Mouse (Mus musculus): ENCODE measurements around the gene Abhd16a. TPM values are rescaled to one million over a fixed set of nuclear protein-coding genes. Genes with fewer than 3 reads are reported as not detected.

The Abhd16a gene
- polyA plus RNA-seq, 2 experiments = 78.0 to 98.6 TPM

- Histone ChIP-seq H3K9me3 (ENCODE audit: control insufficient read depth, low read length) (no peaks in the 10 kb centered on the region), H3K9ac (ENCODE audit: low read depth, low read length, severe bottlenecking) (no peak overlapping the region; the same call in 1 of the 2 replicates), H3K4me1 (ENCODE audit: control insufficient read depth, insufficient read depth, low read length) (peaks cover 19% of the 10 kb centered on the region), H3K27me3 (ENCODE audit: control insufficient read depth, insufficient read depth, low read length) (no peaks in the 10 kb centered on the region), H3K27ac (replicated peaks; ENCODE audit: low read depth, low read length) (no peak overlapping the region), H3K4me2 (replicated peaks; ENCODE audit: low read depth, low read length, severe bottlenecking) (no peak overlapping the region), H3K4me3 (replicated peaks; ENCODE audit: low read length) (no peak overlapping the region; the same call in 1 of the 2 replicates), H3K36me3 (ENCODE audit: control insufficient read depth, insufficient read depth, low read length) (peaks cover 20% of the 10 kb centered on the region)
- ATAC-seq (ENCODE audit: low FRiP score, low read depth) = no peak
- no peak for TF ChIP-seq POLR2A (IDR thresholded peaks at IDR 0.05; ENCODE audit: borderline replicate concordance, extremely low read depth, insufficient read depth, insufficient read length)
- 90% methylated on average over 1 of the region's 1 CpGs for WGBS
- no peak for DNase-seq (ENCODE audit: low spot score)
These were observed 36.0 kb downstream of the Abhd16a start for GRCm38 (mm10) chr17:35125081-35125480.

- peaks cover 25% of the 10 kb centered on the region for H3K36me3 ChIP-seq (ENCODE audit: control insufficient read depth, insufficient read depth, low read length)
- no peak for DNase-seq (ENCODE audit: low spot score)
- 25% methylated on average over 6 of the region's 6 CpGs for WGBS
- H3K27ac ChIP-seq (replicated peaks; ENCODE audit: low read depth, low read length) = peak overlapping the region; percentile 74
- H3K9ac ChIP-seq (ENCODE audit: low read depth, low read length, severe bottlenecking) = peak overlapping the region; percentile 77
- peaks cover 16% of the 10 kb centered on the region for H3K4me1 ChIP-seq (ENCODE audit: control insufficient read depth, insufficient read depth, low read length)
- peak overlapping the region; percentile 84 for H3K4me2 ChIP-seq (replicated peaks; ENCODE audit: low read depth, low read length, severe bottlenecking)
- ATAC-seq (ENCODE audit: low FRiP score, low read depth) = no peak
- no peaks in the 10 kb centered on the region for H3K27me3 ChIP-seq (ENCODE audit: control insufficient read depth, insufficient read depth, low read length)
- no peaks in the 10 kb centered on the region for H3K9me3 ChIP-seq (ENCODE audit: control insufficient read depth, low read length)
- TF ChIP-seq POLR2A (IDR thresholded peaks at IDR 0.05; ENCODE audit: borderline replicate concordance, extremely low read depth, insufficient read depth, insufficient read length) = no peak
- H3K4me3 ChIP-seq (replicated peaks; ENCODE audit: low read length) = peak overlapping the region; percentile 62
These were observed 36.5 kb downstream of the Abhd16a start for GRCm38 (mm10) chr17:35125578-35125977.

- peak within 1 kb of the TSS; percentile 74 for H3K27ac ChIP-seq (replicated peaks; ENCODE audit: low read depth, low read length)
- ATAC-seq (ENCODE audit: low FRiP score, low read depth) (peak; percentile 60), DNase-seq (ENCODE audit: low spot score) (peak; percentile 66)
- H3K36me3 ChIP-seq (ENCODE audit: control insufficient read depth, insufficient read depth, low read length) = peaks cover 25% of the 10 kb centered on the region
- H3K4me3 ChIP-seq (replicated peaks; ENCODE audit: low read length) = peak within 1 kb of the TSS; percentile 62
- H3K4me2 ChIP-seq (replicated peaks; ENCODE audit: low read depth, low read length, severe bottlenecking) = peak within 1 kb of the TSS; percentile 84
- peak; percentile 62; the same call in 1 of the 2 replicates for TF ChIP-seq POLR2A (IDR thresholded peaks at IDR 0.05; ENCODE audit: borderline replicate concordance, extremely low read depth, insufficient read depth, insufficient read length)
- peaks cover 16% of the 10 kb centered on the region for H3K4me1 ChIP-seq (ENCODE audit: control insufficient read depth, insufficient read depth, low read length)
- no peaks in the 10 kb centered on the region for H3K27me3 ChIP-seq (ENCODE audit: control insufficient read depth, insufficient read depth, low read length)
- WGBS = under 1% methylated on average over 24 of the region's 36 CpGs
- peak within 1 kb of the TSS; percentile 77 for H3K9ac ChIP-seq (ENCODE audit: low read depth, low read length, severe bottlenecking)
- no peaks in the 10 kb centered on the region for H3K9me3 ChIP-seq (ENCODE audit: control insufficient read depth, low read length)
These were observed 37.1 kb downstream of the Abhd16a start, which contains the start of gene D17H6S53E for GRCm38 (mm10) chr17:35126206-35126611. Gene D17H6S53E, plus strand, starts transcription at chr17:35126373.

- Histone ChIP-seq H3K9me3 (ENCODE audit: control insufficient read depth, low read length) (no peaks in the 10 kb centered on the region), H3K36me3 (ENCODE audit: control insufficient read depth, insufficient read depth, low read length) (peaks cover 25% of the 10 kb centered on the region), H3K4me2 (replicated peaks; ENCODE audit: low read depth, low read length, severe bottlenecking) (peak overlapping the region; percentile 84), H3K4me1 (ENCODE audit: control insufficient read depth, insufficient read depth, low read length) (peaks cover 16% of the 10 kb centered on the region), H3K4me3 (replicated peaks; ENCODE audit: low read length) (peak overlapping the region; percentile 62), H3K27ac (replicated peaks; ENCODE audit: low read depth, low read length) (no peak overlapping the region), H3K9ac (ENCODE audit: low read depth, low read length, severe bottlenecking) (peak overlapping the region; percentile 77), H3K27me3 (ENCODE audit: control insufficient read depth, insufficient read depth, low read length) (no peaks in the 10 kb centered on the region)
- 69% methylated on average over 13 of the region's 13 CpGs for WGBS
- DNase-seq (ENCODE audit: low spot score) = no peak
- no peak for TF ChIP-seq POLR2A (IDR thresholded peaks at IDR 0.05; ENCODE audit: borderline replicate concordance, extremely low read depth, insufficient read depth, insufficient read length)
- no peak for ATAC-seq (ENCODE audit: low FRiP score, low read depth)
These were observed 38.0 kb downstream of the Abhd16a start for GRCm38 (mm10) chr17:35127017-35127416.

- WGBS = 65% methylated on average over 11 of the region's 11 CpGs
- no peak for TF ChIP-seq POLR2A (IDR thresholded peaks at IDR 0.05; ENCODE audit: borderline replicate concordance, extremely low read depth, insufficient read depth, insufficient read length)
- no peak for ATAC-seq (ENCODE audit: low FRiP score, low read depth)
- H3K4me3 ChIP-seq (replicated peaks; ENCODE audit: low read length) = no peak overlapping the region
- no peaks in the 10 kb centered on the region for H3K9me3 ChIP-seq (ENCODE audit: control insufficient read depth, low read length)
- H3K9ac ChIP-seq (ENCODE audit: low read depth, low read length, severe bottlenecking) = no peak overlapping the region
- H3K27ac ChIP-seq (replicated peaks; ENCODE audit: low read depth, low read length) = no peak overlapping the region
- DNase-seq (ENCODE audit: low spot score) = no peak
- peaks cover 20% of the 10 kb centered on the region for H3K36me3 ChIP-seq (ENCODE audit: control insufficient read depth, insufficient read depth, low read length)
- H3K4me2 ChIP-seq (replicated peaks; ENCODE audit: low read depth, low read length, severe bottlenecking) = no peak overlapping the region
- peaks cover 16% of the 10 kb centered on the region for H3K4me1 ChIP-seq (ENCODE audit: control insufficient read depth, insufficient read depth, low read length)
- H3K27me3 ChIP-seq (ENCODE audit: control insufficient read depth, insufficient read depth, low read length) = no peaks in the 10 kb centered on the region
These were observed 39.9 kb downstream of the Abhd16a start for GRCm38 (mm10) chr17:35128996-35129395.

Measured in limb, embryonic 14.5 days (tissue).